Mouse (Mus musculus) neural tube, embryonic 14.5 days (tissue): ENCODE data around the gene Mettl21e. TPM values are rescaled to one million over a fixed set of nuclear protein-coding genes. Genes with fewer than 3 reads are reported as not detected.
A peak's percentile ranks its signal among the peaks of the same experiment; 100 is the strongest.
"Not testable (repeated sequence)": the region's sequence is repeated elsewhere in the genome, so short reads cannot be mapped to it uniquely, and the experiment has no call there.

Experiments
- ATAC-seq: fragments of 200-750 bp; cut with Nextera tagmentation; 2 replicates; pipeline ENCODE4 v1.8.0; 2017; ENCODE audit warnings: low read depth, mild to moderate bottlenecking, moderate TSS enrichment, moderate library complexity
- H3K27ac ChIP-seq: fragments of 300-500 bp; sonication (generic); 2 replicates; pipeline ENCODE4 v1.5.1; 2014; ENCODE audit warnings: low read depth, mild to moderate bottlenecking, control low read depth, low read length, moderate library complexity, mixed read lengths
- H3K27me3 ChIP-seq: fragments of 300-500 bp; sonication (generic); 2 replicates; pipeline ENCODE4 v1.6.1; 2014; ENCODE audit warnings: low read length; ENCODE audit not compliant: control insufficient read depth, insufficient read depth
- H3K36me3 ChIP-seq: fragments of 300-500 bp; sonication (generic); 2 replicates; pipeline ENCODE4 v1.6.1; 2014; ENCODE audit warnings: low read length, mixed read lengths; ENCODE audit not compliant: control insufficient read depth, insufficient read depth
- H3K4me1 ChIP-seq: fragments of 300-500 bp; sonication (generic); 2 replicates; pipeline ENCODE4 v1.6.1; 2014; ENCODE audit warnings: low read length; ENCODE audit not compliant: control insufficient read depth, insufficient read depth
- H3K4me2 ChIP-seq: fragments of 300-500 bp; sonication (generic); 2 replicates; pipeline ENCODE4 v1.6.1; 2014; ENCODE audit warnings: mild to moderate bottlenecking, low read depth, low read length, control low read depth
- H3K4me3 ChIP-seq: fragments of 300-500 bp; sonication (generic); 2 replicates; pipeline ENCODE4 v1.5.1; 2014; ENCODE audit warnings: low read depth, low read length, control low read depth, mixed read lengths
- H3K9ac ChIP-seq: fragments of 300-500 bp; sonication (generic); replicated peaks from 2 replicates; pipeline ENCODE4 v1.6.1; 2014; ENCODE audit warnings: low read depth, mild to moderate bottlenecking, control low read depth, low read length, mixed read lengths
- H3K9me3 ChIP-seq: fragments of 300-500 bp; sonication (generic); 2 replicates; pipeline ENCODE4 v1.6.1; 2016; ENCODE audit warnings: low read length; ENCODE audit not compliant: control insufficient read depth
- WGBS: fragments of 180-500 bp; shearing (Covaris S2); extraction: QIAGEN DNeasy Blood & Tissue Kit; methylation state at CpG from one replicate; pipeline ENCODE4 v1.1.7; 2014; 5-methylcytosine and 5-hydroxymethylcytosine counted together
- polyA plus RNA-seq: library from polyadenylated mRNA; unstranded; fragments of >200 nt; fragmentation: Nextera tagmentation; extraction: Ambion mirVana; gene quantifications from 2 replicates; pipeline ENCODE4 v1.2.1, GENCODE M21; 2014

Mettl21e gene
- polyA plus RNA-seq = not detected in 2 replicates

- WGBS = 80% methylated on average over 1 of the region's 1 CpGs
Measured at GRCm38 (mm10) chr1:44218876-44219275, at the start of gene Mettl21e. Gene Mettl21e, minus strand, starts transcription at chr1:44218961.

GRCm38 (mm10) chr1:44240440-44240839 lies 21.7 kb upstream of the Mettl21e start:
- not testable (repeated sequence) for H3K9ac ChIP-seq, H3K27ac ChIP-seq, ATAC-seq, H3K4me3 ChIP-seq, H3K4me2 ChIP-seq, H3K9me3 ChIP-seq, H3K27me3 ChIP-seq, H3K36me3 ChIP-seq, H3K4me1 ChIP-seq
- WGBS = 58% methylated on average over 2 of the region's 2 CpGs

More at GRCm38 (mm10) chr1:44218876-44219275, at the start of gene Mettl21e:
- no peaks in the 10 kb centered on the region for H3K27me3 ChIP-seq
- ATAC-seq = no peak
- H3K4me2 ChIP-seq = no peak within 1 kb of the TSS
- H3K36me3 ChIP-seq = no peaks in the 10 kb centered on the region
- H3K9ac ChIP-seq = no peak within 1 kb of the TSS
- H3K27ac ChIP-seq = no peak within 1 kb of the TSS
- no peaks in the 10 kb centered on the region for H3K4me1 ChIP-seq
- no peaks in the 10 kb centered on the region for H3K9me3 ChIP-seq
- H3K4me3 ChIP-seq = no peak within 1 kb of the TSS

GRCm38 (mm10) chr1:44239969-44240368 lies 21.2 kb upstream of the Mettl21e start:
- Histone ChIP-seq H3K4me3 (no peak overlapping the region), H3K4me1 (no peaks in the 10 kb centered on the region), H3K36me3 (no peaks in the 10 kb centered on the region), H3K27me3 (no peaks in the 10 kb centered on the region), H3K9me3 (no peaks in the 10 kb centered on the region), H3K27ac (no peak overlapping the region), H3K9ac (no peak overlapping the region), H3K4me2 (no peak overlapping the region)
- 91% methylated on average over 3 of the region's 3 CpGs for WGBS
- ATAC-seq = no peak

- H3K4me3 ChIP-seq = no peak overlapping the region
- H3K36me3 ChIP-seq = no peaks in the 10 kb centered on the region
- H3K4me2 ChIP-seq = no peak overlapping the region
- no peak overlapping the region for H3K27ac ChIP-seq
- no peak for ATAC-seq
- H3K27me3 ChIP-seq = no peaks in the 10 kb centered on the region
- no peak overlapping the region for H3K9ac ChIP-seq
- WGBS = 80% methylated on average over 2 of the region's 2 CpGs
- H3K9me3 ChIP-seq = no peaks in the 10 kb centered on the region
- no peaks in the 10 kb centered on the region for H3K4me1 ChIP-seq
Measured at GRCm38 (mm10) chr1:44237305-44237704, 18.5 kb upstream of the Mettl21e start.

- no peak for ATAC-seq
- no peaks in the 10 kb centered on the region for H3K9me3 ChIP-seq
- H3K4me3 ChIP-seq = no peak overlapping the region
- 82% methylated on average over 2 of the region's 2 CpGs for WGBS
- H3K4me1 ChIP-seq = no peaks in the 10 kb centered on the region
- no peaks in the 10 kb centered on the region for H3K36me3 ChIP-seq
- H3K9ac ChIP-seq = no peak overlapping the region
- no peak overlapping the region for H3K4me2 ChIP-seq
- H3K27me3 ChIP-seq = no peaks in the 10 kb centered on the region
- H3K27ac ChIP-seq = no peak overlapping the region
Measured at GRCm38 (mm10) chr1:44235311-44235710, 16.6 kb upstream of the Mettl21e start.

GRCm38 (mm10) chr1:44234531-44234930 lies 15.8 kb upstream of the Mettl21e start:
- WGBS = 82% methylated on average over 2 of the region's 2 CpGs
- not testable (repeated sequence) for H3K4me3 ChIP-seq, ATAC-seq

GRCm38 (mm10) chr1:44229044-44229443 lies 10.3 kb upstream of the Mettl21e start:
- Histone ChIP-seq H3K4me1 (no peaks in the 10 kb centered on the region), H3K36me3 (no peaks in the 10 kb centered on the region), H3K27ac (no peak overlapping the region), H3K4me3 (no peak overlapping the region), H3K27me3 (no peaks in the 10 kb centered on the region), H3K9ac (no peak overlapping the region), H3K4me2 (no peak overlapping the region), H3K9me3 (no peaks in the 10 kb centered on the region)
- ATAC-seq = peak; percentile 79; the same call in 1 of the 2 replicates
- WGBS = 65% methylated on average over 2 of the region's 2 CpGs

More at GRCm38 (mm10) chr1:44234531-44234930, 15.8 kb upstream of the Mettl21e start:
- not testable (repeated sequence) for H3K9me3 ChIP-seq, H3K27ac ChIP-seq, H3K4me2 ChIP-seq, H3K27me3 ChIP-seq, H3K9ac ChIP-seq, H3K4me1 ChIP-seq, H3K36me3 ChIP-seq

GRCm38 (mm10) chr1:44217118-44217517 lies 1.6 kb downstream of the Mettl21e start:
- Histone ChIP-seq H3K36me3 (no peaks in the 10 kb centered on the region), H3K4me2 (no peak overlapping the region), H3K27ac (no peak overlapping the region), H3K4me1 (no peaks in the 10 kb centered on the region), H3K27me3 (no peaks in the 10 kb centered on the region), H3K9ac (no peak overlapping the region), H3K9me3 (no peaks in the 10 kb centered on the region), H3K4me3 (no peak overlapping the region)
- WGBS = 78% methylated on average over 2 of the region's 2 CpGs
- no peak for ATAC-seq

GRCm38 (mm10) chr1:44216352-44217116 lies 2.2 kb downstream of the Mettl21e start:
- Histone ChIP-seq H3K9me3 (no peaks in the 10 kb centered on the region), H3K4me3 (no peak overlapping the region), H3K27me3 (no peaks in the 10 kb centered on the region), H3K9ac (no peak overlapping the region), H3K27ac (no peak overlapping the region), H3K36me3 (no peaks in the 10 kb centered on the region), H3K4me1 (no peaks in the 10 kb centered on the region), H3K4me2 (no peak overlapping the region)
- no peak for ATAC-seq
- 67% methylated on average over 2 of the region's 2 CpGs for WGBS
